Mouse (Mus musculus) heart, postnatal 10 days (tissue): ENCODE data around the gene Plce1. TPM values are rescaled to one million over a fixed set of nuclear protein-coding genes. Genes with fewer than 3 reads are reported as not detected.
A peak's percentile ranks its signal among the peaks of the same experiment; 100 is the strongest.
"Not testable (repeated sequence)": the region's sequence is repeated elsewhere in the genome, so short reads cannot be mapped to it uniquely, and the experiment has no call there.

Experiments used
- DNase-seq, 2 experiments: peaks; one replicate each; pipeline ENCODE4 v3.0.0; 2021
- intact Hi-C: fragments of 180-260 bp; cut with DNase I; formaldehyde crosslinking; loops from one replicate; pipeline ENCODE4 v1.15.1; 2025
- total RNA-seq, 2 experiments: library from RNA; stranded (reverse); gene quantifications; 2 replicates each; pipeline ENCODE4 v1.2.3; 2021

Plce1 gene
- total RNA-seq, 2 experiments from 2014 or later = 30.4 to 35.3 TPM

- DNase-seq = no peak
- intact Hi-C loops = no loop called here
Observed at GRCm38 (mm10) chr19:38626246-38627015, 145.5 kb downstream of the Plce1 start.

- intact Hi-C loops = no loop called here
- no peak for DNase-seq
Observed at GRCm38 (mm10) chr19:38627075-38627768, 146.3 kb downstream of the Plce1 start.

GRCm38 (mm10) chr19:38632251-38632650, 151.3 kb downstream of the Plce1 start:
- no peak for DNase-seq
- intact Hi-C loops = no loop called here

- intact Hi-C loops = no loop called here
- DNase-seq = no peak
Observed at GRCm38 (mm10) chr19:38633306-38633705, 152.4 kb downstream of the Plce1 start.

GRCm38 (mm10) chr19:38639050-38639449, 158.1 kb downstream of the Plce1 start:
- no peak for DNase-seq
- intact Hi-C loops = no loop called here

GRCm38 (mm10) chr19:38639805-38640204, 158.9 kb downstream of the Plce1 start:
- intact Hi-C loops = no loop called here

GRCm38 (mm10) chr19:38642515-38642914, 161.6 kb downstream of the Plce1 start:
- intact Hi-C loops, DNase-seq: not testable (repeated sequence)

More at GRCm38 (mm10) chr19:38639805-38640204, 158.9 kb downstream of the Plce1 start:
- DNase-seq = peak; percentile 74 to 77

GRCm38 (mm10) chr19:38644871-38645595, 164.1 kb downstream of the Plce1 start:
- no peak for DNase-seq
- intact Hi-C loops = no loop called here

GRCm38 (mm10) chr19:38657980-38658379, 177.1 kb downstream of the Plce1 start:
- intact Hi-C loops = no loop called here
- no peak for DNase-seq

GRCm38 (mm10) chr19:38665398-38665797, 184.5 kb downstream of the Plce1 start:
- no peak for DNase-seq
- intact Hi-C loops = no loop called here

GRCm38 (mm10) chr19:38672015-38672600, 191.2 kb downstream of the Plce1 start:
- no peak for DNase-seq
- intact Hi-C loops = no loop called here

GRCm38 (mm10) chr19:38673936-38674335, 193.0 kb downstream of the Plce1 start:
- no peak for DNase-seq
- intact Hi-C loops = no loop called here

- no peak for DNase-seq
- intact Hi-C loops = no loop called here
Observed at GRCm38 (mm10) chr19:38678655-38679054, 197.7 kb downstream of the Plce1 start.

- intact Hi-C loops = no loop called here
- DNase-seq = no peak
Observed at GRCm38 (mm10) chr19:38679520-38679919, 198.6 kb downstream of the Plce1 start.

GRCm38 (mm10) chr19:38687326-38687725, 206.4 kb downstream of the Plce1 start:
- DNase-seq = no peak
- intact Hi-C loops = no loop called here

- DNase-seq = no peak
- intact Hi-C loops = no loop called here
Observed at GRCm38 (mm10) chr19:38688741-38689507, 208.0 kb downstream of the Plce1 start.

- intact Hi-C loops = no loop called here
- no peak for DNase-seq
Observed at GRCm38 (mm10) chr19:38690276-38690675, 209.4 kb downstream of the Plce1 start.

- DNase-seq = no peak
- intact Hi-C loops = no loop called here
Observed at GRCm38 (mm10) chr19:38691533-38691932, 210.6 kb downstream of the Plce1 start.

GRCm38 (mm10) chr19:38693331-38693730, 212.4 kb downstream of the Plce1 start:
- intact Hi-C loops = no loop called here
- no peak for DNase-seq

GRCm38 (mm10) chr19:38693769-38694168, 212.9 kb downstream of the Plce1 start:
- DNase-seq = no peak
- intact Hi-C loops = no loop called here
